Mouse (Mus musculus): ENCODE data around the gene Hgd. TPM values are rescaled to one million over a fixed set of nuclear protein-coding genes. Genes with fewer than 3 reads are reported as not detected.

The Hgd gene
- total RNA-seq, 2 experiments from 2014 or later: 0.54 TPM; not detected in 1

DNA sequence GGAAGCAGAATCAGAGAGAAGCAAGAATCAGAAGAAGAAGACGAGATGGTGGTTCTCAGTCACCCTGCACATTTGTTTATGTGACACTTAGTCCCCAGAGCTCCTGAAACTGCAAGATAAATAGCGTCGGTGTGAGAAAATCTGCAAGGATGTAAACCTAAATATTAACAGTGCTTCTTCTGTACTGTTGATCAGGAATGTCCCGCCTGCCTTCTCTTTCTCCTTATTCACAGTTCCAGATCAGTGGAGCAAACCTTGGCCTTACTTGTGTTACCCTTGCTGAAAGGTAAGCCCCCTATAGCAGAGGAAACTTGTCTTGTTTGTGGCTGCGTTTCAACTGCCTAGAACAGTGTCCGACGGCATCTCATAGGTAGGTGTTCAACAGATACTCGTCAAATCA lies 97.6 kb downstream of the Hgd start:
- TF ChIP-seq CTCF (IDR thresholded peaks at IDR 0.05): no peak
- Histone ChIP-seq H3K27ac (no peak overlapping the region; the same call in 1 of the 2 replicates), H3K4me3 (no peak overlapping the region)
- DNase-seq (ENCODE audit: extremely low spot score in 1 of 2, low spot score in 2 of 2): no peak
- intact Hi-C loops (cut with DNase I): loop anchor here (2.0 kb wide), 1 partner anchor 23 kb away; the partner anchor contains the start of gene Ndufb4

DNA sequence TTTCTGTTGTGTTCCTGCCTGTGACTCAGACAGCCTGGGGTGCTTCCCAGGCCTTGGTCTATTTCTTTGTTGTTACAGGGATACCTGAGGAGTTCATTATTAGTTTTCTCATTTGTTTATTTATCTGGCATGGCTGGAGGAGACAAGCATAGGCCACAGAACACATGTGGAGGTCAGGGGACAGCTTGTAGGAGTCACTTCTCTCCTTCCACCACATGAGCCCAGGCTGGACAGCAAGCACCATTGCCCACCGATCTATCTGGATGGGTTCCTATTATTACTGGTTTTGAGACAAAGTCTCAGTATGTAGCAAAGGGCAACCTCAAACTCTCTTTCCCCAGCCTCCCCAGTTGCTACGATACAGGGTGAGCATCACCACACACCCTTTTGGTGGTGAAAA lies 100.3 kb downstream of the Hgd start:
- no peak for DNase-seq (ENCODE audit: extremely low spot score in 1 of 2, low spot score in 2 of 2)
- Histone ChIP-seq H3K4me3 (no peak overlapping the region), H3K27ac (no peak overlapping the region)
- no peak for TF ChIP-seq CTCF (IDR thresholded peaks at IDR 0.05)
- intact Hi-C loops (cut with DNase I): loop anchor here (5.0 to 10.0 kb wide), 3 partner anchors 248 to 805 kb away; partner anchors contain the start of genes Eaf2 and Golgb1

DNA sequence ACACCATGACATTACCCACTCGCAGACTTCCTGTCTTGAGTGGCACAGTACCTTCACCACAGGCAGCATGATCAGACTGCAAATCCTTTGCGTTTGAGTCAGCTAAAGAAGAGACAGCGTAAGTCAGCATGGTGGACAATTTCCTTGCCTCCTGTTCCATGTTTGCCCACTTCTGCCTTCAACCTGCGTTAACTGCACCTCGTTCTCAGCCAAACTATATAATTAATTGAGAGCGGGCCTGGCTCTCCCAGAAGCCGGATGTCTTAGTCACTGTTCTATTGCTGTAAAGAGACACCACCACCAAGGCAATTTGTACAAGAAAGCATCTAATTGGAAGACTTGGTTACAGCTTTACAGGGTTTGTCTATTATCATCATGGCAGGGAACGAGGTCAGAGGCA lies 100.9 kb downstream of the Hgd start:
- Histone ChIP-seq H3K4me3 (no peak overlapping the region), H3K27ac (no peak overlapping the region; the same call in 1 of the 2 replicates)
- intact Hi-C loops (cut with DNase I): loop anchor here (5.0 to 10.0 kb wide), 3 partner anchors 249 to 806 kb away; partner anchors contain the start of genes Eaf2 and Golgb1
- no peak for DNase-seq (ENCODE audit: extremely low spot score in 1 of 2, low spot score in 2 of 2)
- no peak for TF ChIP-seq CTCF (IDR thresholded peaks at IDR 0.05)

Other genes with a start within 250 kb of the Hgd start
- gene Stxbp5l, start 195.2 kb upstream of the Hgd start, total RNA-seq (2021): 100 to 1,000 TPM; 120 to 136 TPM
- 10 to 100 TPM; 13.7 to 15.4 TPM for gene Gtf2e1, start 40.4 kb upstream of the Hgd start, total RNA-seq (2021)
- gene Rabl3, start 40.3 kb upstream of the Hgd start, total RNA-seq (2021): 10 to 100 TPM in 1 of 2 experiments, 1 to 10 TPM in 1; 7.3 to 10.5 TPM
- 10 to 100 TPM; 68.5 to 69.7 TPM for gene Ndufb4, start 74.3 kb downstream of the Hgd start, total RNA-seq (2021)
- gene Fstl1, start 196.7 kb downstream of the Hgd start, total RNA-seq (2021): 10 to 100 TPM; 28.8 to 33.3 TPM

Measured in left cerebral cortex, adult 2 months (tissue).